Mouse (Mus musculus): ENCODE measurements around the gene Tbc1d25.

Gene Tbc1d25

DNA sequence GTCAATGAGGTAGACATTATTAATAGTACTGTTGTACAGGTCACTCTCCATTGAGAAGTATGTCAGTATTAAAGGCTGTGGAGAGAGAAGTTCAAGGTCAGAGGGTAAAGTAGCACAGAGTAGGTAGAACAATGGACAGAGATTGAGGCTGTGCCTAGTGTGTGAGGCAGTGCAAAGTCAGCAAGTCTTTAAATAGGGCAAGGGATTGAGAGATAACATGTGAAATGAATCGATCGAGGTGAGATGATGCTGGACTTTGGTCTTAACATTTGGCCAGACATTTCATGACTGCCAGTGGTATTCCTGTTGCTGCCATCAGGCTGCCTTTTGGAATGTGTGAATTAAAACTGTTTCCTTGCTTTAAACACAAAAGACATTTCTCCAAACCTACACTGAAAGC, 2.9 kb upstream of the Tbc1d25 start:
- DNase-seq: no peak

GRCm38 (mm10) chrX:8175169-8175503, 845 bp downstream of the Tbc1d25 start:
- DNase-seq: no peak

- no peak for DNase-seq
Measured at GRCm38 (mm10) chrX:8167716-8168647, 8.0 kb downstream of the Tbc1d25 start.

DNA sequence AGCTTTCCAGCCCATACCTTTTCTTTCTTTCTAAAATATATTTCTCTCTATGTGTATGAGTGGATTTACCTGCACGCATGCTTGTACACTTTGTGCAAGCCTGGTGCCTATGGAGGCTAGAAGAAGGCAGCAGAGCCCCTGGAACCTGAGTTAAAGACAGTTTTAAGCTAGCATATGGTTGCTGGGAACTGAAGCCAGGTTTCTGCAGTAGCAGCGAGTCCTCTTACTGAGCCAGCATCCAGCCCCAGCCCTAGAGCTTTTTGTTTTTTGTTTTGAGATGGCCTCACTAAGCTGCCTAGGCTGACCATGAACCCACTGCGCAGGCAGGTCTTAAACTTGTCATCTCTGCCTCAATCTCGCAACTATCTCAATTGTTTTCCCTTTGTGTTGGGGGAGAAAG, 11.5 kb downstream of the Tbc1d25 start:
- DNase-seq: peak in 1 of 2 experiments; percentile 20

- DNase-seq: peak; percentile 14 to 37
Measured at GRCm38 (mm10) chrX:8163076-8163475, 12.9 kb downstream of the Tbc1d25 start.

GRCm38 (mm10) chrX:8145153-8145991, 30.6 kb downstream of the Tbc1d25 start, which contains the start of gene Rbm3:
Rbm3 (minus strand) TSS chrX:8145880.
- DNase-seq: peak; percentile 86 to 88

DNA sequence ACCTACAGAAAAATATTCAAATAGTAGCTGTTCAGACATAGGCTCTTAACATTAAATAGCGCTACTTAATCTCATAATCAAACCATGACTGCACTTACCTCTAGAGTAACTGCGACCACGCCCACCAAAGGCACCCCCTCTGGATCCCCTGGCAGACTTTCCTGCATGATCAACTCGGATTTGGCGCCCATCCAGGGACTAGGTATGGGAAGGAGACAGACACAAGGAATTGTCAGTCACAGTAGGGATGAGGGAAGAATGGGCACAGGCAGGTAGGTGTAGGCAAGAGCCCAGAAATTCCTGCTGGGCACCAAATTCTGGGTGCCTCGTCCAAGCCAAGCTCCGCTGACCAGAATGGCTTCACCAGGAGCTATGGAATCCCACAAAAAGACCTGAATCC, 32.2 kb downstream of the Tbc1d25 start:
- DNase-seq: peak in 1 of 2 experiments; percentile 49

DNA sequence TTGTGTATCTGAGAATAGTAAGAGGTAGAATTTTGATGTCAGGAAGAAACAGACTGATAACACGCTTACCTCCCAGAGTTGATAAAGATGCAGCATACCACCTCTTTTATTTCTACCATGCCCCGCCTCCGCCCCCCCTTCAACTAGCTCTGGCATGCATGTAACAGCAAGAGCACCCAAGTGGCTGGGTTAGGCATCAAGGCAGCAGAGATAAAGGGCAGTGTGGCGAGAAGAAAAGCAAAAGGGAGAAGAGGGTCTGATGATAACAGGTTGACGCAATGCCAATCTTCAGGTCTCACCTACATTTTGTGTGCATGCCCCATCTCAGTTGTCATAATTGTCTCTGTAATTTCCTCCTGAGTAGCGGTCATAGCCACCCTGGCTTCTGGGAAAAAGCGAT, 33.0 kb downstream of the Tbc1d25 start:
- no peak for DNase-seq

DNA sequence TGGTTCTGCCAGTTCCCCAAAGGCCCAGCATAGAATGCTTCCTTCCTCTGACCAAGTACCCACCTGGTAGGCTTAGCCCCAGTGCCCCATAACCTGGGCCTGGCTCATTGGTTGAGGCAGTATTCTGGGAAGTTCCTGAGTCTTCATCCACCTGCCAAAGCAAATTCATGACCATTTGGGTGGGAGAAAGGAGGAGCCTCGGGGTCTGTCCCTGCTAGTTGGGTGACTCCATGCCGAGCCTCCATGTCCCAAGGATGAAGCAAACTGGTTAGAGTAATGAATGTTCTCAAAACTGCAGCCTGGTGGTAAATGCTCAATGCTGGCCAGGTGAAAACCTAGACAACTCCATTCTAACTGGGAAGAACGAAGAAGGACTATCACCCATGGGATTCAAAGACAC, 34.9 kb downstream of the Tbc1d25 start:
- DNase-seq: no peak

DNA sequence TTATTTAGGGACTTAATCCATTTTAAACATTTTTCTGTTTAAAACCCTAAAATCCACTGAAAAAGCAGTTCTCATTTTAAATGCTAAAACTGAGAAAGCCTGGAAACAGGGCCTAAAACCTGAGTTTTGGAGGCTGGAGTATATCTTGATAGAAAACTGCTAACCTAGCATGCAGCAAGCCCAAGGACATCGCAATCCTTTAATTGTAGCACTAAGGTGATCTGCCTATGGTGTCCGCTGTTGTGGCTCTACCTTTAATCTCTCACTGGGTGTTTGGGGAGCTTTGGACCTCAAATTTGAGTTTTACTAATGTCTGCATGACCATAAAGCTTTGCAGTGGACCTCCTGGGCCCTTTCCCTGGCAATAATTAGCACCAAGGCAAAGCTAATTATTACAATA, 35.5 kb downstream of the Tbc1d25 start:
- DNase-seq: no peak

DNA sequence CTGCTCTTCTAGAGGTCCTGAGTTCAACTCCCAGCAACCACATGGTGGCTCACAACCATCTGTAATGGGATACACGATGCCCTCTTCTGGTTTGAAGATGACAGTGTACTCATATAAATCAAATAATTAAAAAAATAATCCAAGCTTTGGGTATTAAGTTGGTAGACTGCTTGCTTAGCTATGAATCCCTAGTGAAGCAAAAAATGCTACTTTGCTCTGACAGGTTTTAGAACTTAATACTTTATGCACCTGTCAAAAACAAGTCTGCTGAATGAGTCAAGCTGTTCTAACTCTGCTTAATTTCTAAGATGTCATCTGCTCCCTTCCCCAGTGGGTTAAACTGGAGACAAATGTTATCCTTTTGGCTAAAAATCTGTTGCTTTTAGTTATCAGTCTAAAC, 36.5 kb downstream of the Tbc1d25 start:
- DNase-seq: no peak

- DNase-seq: no peak
Measured at GRCm38 (mm10) chrX:8135886-8136285, 40.1 kb downstream of the Tbc1d25 start.

- DNase-seq: peak; percentile 88 to 89
Measured at GRCm38 (mm10) chrX:8132017-8132976, 43.7 kb downstream of the Tbc1d25 start, which contains the start of gene Wdr13. Wdr13 (minus strand) TSS chrX:8132892.

DNA sequence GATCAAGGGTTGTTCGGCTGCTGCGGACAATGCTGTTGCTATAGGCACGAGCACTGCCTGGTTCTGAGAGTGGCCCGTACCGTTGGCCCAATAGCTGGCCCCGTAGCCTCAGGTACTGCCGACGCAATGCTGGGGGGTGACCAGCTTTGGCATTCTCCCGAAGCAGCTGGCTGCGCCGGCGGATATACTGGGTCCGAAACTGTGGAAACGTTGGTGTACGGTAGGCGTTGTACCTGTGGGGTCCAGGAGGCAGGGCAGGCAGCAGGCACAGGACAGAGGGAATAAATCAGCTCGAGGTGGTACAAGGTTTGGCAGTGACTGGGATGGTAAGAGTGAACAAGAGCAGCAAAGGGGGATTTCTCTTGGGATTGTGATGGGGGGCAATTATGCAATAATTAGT, 44.6 kb downstream of the Tbc1d25 start:
- peak in 1 of 2 experiments; percentile 16 for DNase-seq

DNA sequence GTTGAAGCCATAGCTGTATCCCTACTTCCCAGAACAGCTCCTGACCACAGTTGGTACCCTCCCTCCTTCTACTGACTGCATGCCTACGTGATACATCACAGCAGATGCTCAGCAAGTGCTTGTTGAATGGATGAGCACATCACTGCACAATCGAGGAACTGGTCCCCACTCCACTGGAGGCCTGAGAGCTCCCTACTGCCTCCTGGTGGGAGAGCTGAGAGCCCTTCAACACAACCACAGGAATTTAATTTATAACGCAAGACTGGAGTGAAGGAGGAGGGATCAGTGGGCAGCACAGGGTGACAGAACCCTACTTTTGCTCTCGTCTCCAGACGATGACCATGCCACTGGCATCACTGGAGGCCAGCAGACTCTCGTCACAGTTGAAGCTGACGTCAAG, 50.7 kb downstream of the Tbc1d25 start:
- no peak for DNase-seq

DNA sequence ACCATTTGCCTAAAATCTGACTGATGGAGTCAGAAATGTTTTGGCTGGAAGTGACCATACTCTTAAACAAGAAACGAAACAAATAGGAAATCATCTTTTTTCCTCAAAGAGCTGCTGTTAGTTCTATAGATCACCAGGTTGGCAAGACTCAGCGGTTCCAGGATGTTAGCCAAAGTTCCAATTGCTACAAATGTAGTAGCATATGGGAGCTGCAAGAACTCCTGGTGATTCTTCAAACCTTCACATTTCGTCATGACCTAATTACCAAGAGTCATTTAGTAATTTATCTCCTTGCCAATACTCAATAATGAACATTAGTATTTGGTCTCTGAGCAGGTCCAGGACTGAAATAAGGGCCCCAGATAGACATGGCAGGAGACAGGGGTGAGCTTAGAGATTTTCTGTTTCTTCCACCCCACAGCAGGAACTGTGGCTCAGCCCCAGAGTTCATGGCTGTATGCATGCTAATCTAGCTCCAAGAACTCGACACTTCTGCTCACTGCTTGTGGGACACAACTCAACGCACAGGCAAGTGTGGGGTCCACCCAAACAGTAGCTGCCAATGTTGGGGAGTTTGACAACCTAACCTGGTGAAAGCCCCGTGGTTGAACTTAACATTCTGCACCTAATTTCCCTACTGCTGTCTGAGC, 52.0 kb downstream of the Tbc1d25 start:
- DNase-seq: peak; percentile 37 to 61

DNA sequence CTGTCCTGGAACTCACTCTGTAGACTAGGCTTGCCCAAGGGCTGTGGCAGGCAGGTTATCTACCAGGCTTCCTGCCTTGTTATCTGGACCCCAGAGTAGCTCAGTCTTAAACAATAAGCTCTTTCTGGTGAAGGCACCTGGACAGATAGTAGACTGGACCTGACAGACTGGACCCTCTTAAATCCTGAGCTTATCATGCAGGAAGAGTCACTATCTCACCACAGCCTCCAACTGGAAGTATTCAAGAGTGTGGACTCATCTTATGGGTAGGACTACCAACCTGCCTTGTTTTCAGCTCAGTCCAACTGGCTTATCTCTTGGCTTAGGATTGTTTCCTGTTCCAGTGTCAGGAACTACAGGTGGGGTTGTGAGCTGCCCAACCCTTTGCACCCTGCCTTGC, 58.7 kb downstream of the Tbc1d25 start:
- no peak for DNase-seq

- no peak for DNase-seq
Measured at GRCm38 (mm10) chrX:8115275-8115674, 60.7 kb downstream of the Tbc1d25 start.

- DNase-seq: no peak
Measured at GRCm38 (mm10) chrX:8105019-8105418, 71.0 kb downstream of the Tbc1d25 start.

All from cerebellum, postnatal 14 days (tissue).